10 mouse cellular contexts compared by ENCODE assay signal in the genomic region with DNA sequence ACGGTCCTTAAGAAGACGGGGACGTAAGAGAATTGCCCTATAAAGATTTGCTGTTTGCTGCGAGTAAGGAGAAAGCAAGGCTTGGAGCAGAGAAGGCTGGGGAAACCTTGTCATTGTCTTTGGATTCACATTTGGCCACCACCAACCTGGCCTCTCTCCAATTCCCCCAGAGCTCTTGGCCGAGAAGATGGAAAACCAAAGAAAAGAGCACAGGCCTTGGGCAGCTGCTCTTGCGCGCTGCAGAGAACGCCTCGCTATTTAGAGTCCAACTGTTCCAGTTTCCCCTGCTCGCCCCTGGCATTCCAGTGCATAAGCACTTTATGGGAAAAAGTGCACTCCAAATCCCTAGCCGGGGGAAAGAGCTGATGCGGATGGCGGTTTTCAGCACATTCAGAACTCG.
DNase-seq lines count a peak whose midpoint lies in the region; ATAC-seq lines count a peak whose summit lies in the region.
"Had no signal": no experiment of that assay in that cellular context is flagged by ENCODE, and none has a peak within 500 bp of the region (broad histone marks: within the 10 kb centered on the region; RNA-seq: fewer than 3 reads in every experiment).

No protein-coding gene starts in this region.

- H3K4me2 ChIP-seq in hindbrain, embryonic 16.5 days (ENCODE audit: low read length) = no peak overlapping the region
- H3K4me2 ChIP-seq: neural tube, embryonic 12.5 days had no signal

- 48% methylated on average over 14 of the region's 14 CpGs for WGBS in hindbrain, embryonic 16.5 days

- no peaks in the 10 kb centered on the region for H3K27me3 ChIP-seq in hindbrain, embryonic 16.5 days (replicated peaks; ENCODE audit: control insufficient read depth, insufficient read depth, low read length)
- H3K27me3 ChIP-seq: neural tube, embryonic 12.5 days had no signal

- H3K9me3 ChIP-seq in hindbrain, embryonic 16.5 days (ENCODE audit: control insufficient read depth, low read length) = no peaks in the 10 kb centered on the region
- H3K9me3 ChIP-seq: neural tube, embryonic 12.5 days had no signal

- H3K4me3 ChIP-seq in hindbrain, embryonic 16.5 days (ENCODE audit: low read length) = no peak overlapping the region
- H3K4me3 ChIP-seq: neural tube, embryonic 12.5 days had no signal

- 0 out of 2 replicates have a peak overlapping the region, but pooled peaks have one; percentile 0 for H3K27ac ChIP-seq in hindbrain, embryonic 16.5 days (ENCODE audit: low read depth, low read length)
- H3K27ac ChIP-seq: neural tube, embryonic 12.5 days had no signal

- ATAC-seq in hindbrain, embryonic 16.5 days = peak; percentile 87

- peaks cover 3% of the 10 kb centered on the region; the same call in 1 of the 2 replicates for H3K4me1 ChIP-seq in hindbrain, embryonic 16.5 days (ENCODE audit: control insufficient read depth, insufficient read depth, low read depth, low read length)
- H3K4me1 ChIP-seq: neural tube, embryonic 12.5 days had no signal

- H3K9ac ChIP-seq in hindbrain, embryonic 16.5 days (ENCODE audit: low read depth, low read length) = no peak overlapping the region
- H3K9ac ChIP-seq: neural tube, embryonic 12.5 days had no signal

- H3K36me3 ChIP-seq in hindbrain, embryonic 16.5 days (ENCODE audit: control insufficient read depth, insufficient read depth, low read length) = no peaks in the 10 kb centered on the region
- H3K36me3 ChIP-seq: G1E; neural tube, embryonic 12.5 days had no signal

- DNase-seq in layer of hippocampus, adult 11-12 months (ENCODE audit: low spot score) = peak; percentile 63
- no peak for DNase-seq in layer of hippocampus, adult 9-10 months (ENCODE audit: low spot score)
- DNase-seq in cerebellum, adult 9-11 months = peak; percentile 49
- peak; percentile 78 to 82 for DNase-seq in right cerebral cortex, postnatal 10 days (ENCODE audit: low spot score in 2 of 2)
- DNase-seq in spleen, postnatal 36 days (ENCODE audit: low spot score in 2 of 2) = no peak
- no peak for DNase-seq in spleen, postnatal 14 days (ENCODE audit: low spot score in 2 of 2)
- DNase-seq: kidney, adult 9 months had no signal

Comparison
In these comparisons a context has a peak if more than half of its experiments do, and no peak if none do; other contexts are left out.
1. DNase-seq: peak in layer of hippocampus, adult 11-12 months (single experiment), cerebellum, adult 9-11 months (single experiment) and right cerebral cortex, postnatal 10 days (2 of 2); none in layer of hippocampus, adult 9-10 months (single experiment), spleen, postnatal 36 days (0 of 2) and spleen, postnatal 14 days (0 of 2).